Mouse (Mus musculus) bone marrow, adult 2 months (tissue): ENCODE data around the gene Fam136a.

Source experiments
- CTCF ChIP-seq: fragments of 200-500 bp; IDR thresholded peaks from 2 replicates; pipeline ENCODE4 v1.5.1; 2011; ENCODE audit warnings: low read length, control low read depth; ENCODE audit not compliant: control insufficient read depth, insufficient read depth
- POLR2A ChIP-seq: fragments of 200-500 bp; IDR thresholded peaks from 2 replicates; pipeline ENCODE4 v1.6.1; 2011; ENCODE audit warnings: low read depth, mild to moderate bottlenecking, control low read depth, low read length, borderline replicate concordance; ENCODE audit not compliant: control insufficient read depth

DNA sequence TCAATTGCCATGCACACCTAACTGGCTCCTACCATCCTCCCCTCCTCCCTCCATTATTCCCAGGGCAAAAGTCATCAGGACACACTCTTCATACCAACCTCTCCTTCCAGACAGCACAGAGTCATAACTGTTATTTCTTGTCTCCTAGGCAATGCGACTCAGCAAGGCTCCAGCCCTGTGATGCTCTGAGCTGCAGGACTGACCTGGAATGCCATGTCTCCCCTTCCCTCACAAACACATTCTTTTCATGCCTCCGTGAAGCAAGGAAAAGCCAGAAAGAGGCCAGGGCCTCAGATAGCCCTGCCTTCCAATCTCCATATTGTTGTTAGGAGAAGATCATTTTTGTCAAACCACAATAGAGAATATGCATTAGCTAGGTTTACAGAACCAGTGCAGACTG is 19.4 kb upstream of the Fam136a start:
- no peak for TF ChIP-seq POLR2A
- no peak for TF ChIP-seq CTCF
